Mouse (Mus musculus): ENCODE data around the gene Usmg5.

GRCm38 (mm10) chr19:47067924-47068611 is 22.4 kb downstream of the Usmg5 start:
- TF ChIP-seq CTCF (IDR thresholded peaks at IDR 0.05; ENCODE audit: borderline replicate concordance, extremely low read depth, insufficient read depth, insufficient read length) (no peak), POLR2A (IDR thresholded peaks at IDR 0.05; ENCODE audit: borderline replicate concordance, extremely low read depth, insufficient read depth, insufficient read length, poor library complexity, severe bottlenecking) (0 out of 2 replicates have a peak, but pooled peaks have one; percentile 20)

Measured in brain, embryonic 14.5 days (tissue).